Mouse (Mus musculus) heart, adult 2 months (tissue): Measurements from ENCODE around the gene Slamf9.

Experiments
- CTCF ChIP-seq: fragments of 200-600 bp; IDR thresholded peaks from 2 replicates; pipeline ENCODE4 v1.8.1; 2022; ENCODE audit warnings: antibody characterized with exemption, mild to moderate bottlenecking, moderate library complexity
- EP300 ChIP-seq: fragments of 200-500 bp; IDR thresholded peaks from 2 replicates; pipeline ENCODE4 v1.6.1; 2011; ENCODE audit warnings: low read depth, low read length, control low read depth; ENCODE audit not compliant: insufficient read depth
- POLR2A ChIP-seq: fragments of 200-500 bp; IDR thresholded peaks from 2 replicates; pipeline ENCODE4 v1.6.1; 2011; ENCODE audit warnings: mild to moderate bottlenecking, low read depth, low read length, control low read depth; ENCODE audit not compliant: insufficient read depth

GRCm38 (mm10) chr1:172504756-172505155 is 29.6 kb downstream of the Slamf9 start:
- TF ChIP-seq EP300, result no peak
- TF ChIP-seq POLR2A, result no peak
- no peak for TF ChIP-seq CTCF
